Mouse (Mus musculus): ENCODE results near the gene Cenpe.

GRCm38 (mm10) chr3:135251825-135252224 is 39.5 kb downstream of the Cenpe start:
- no peak for TF ChIP-seq CTCF (IDR thresholded peaks at IDR 0.05; ENCODE audit: extremely low read depth, insufficient read depth, insufficient read length, insufficient replicate concordance)
- no peak for TF ChIP-seq POLR2A (IDR thresholded peaks at IDR 0.05; ENCODE audit: low read depth, low read length)
